Mouse (Mus musculus): ENCODE measurements around the gene Nfia.

- TF ChIP-seq CTCF (IDR thresholded peaks at IDR 0.05; ENCODE audit: low read depth, low read length), result no peak
- TF ChIP-seq GATA1 (IDR thresholded peaks at IDR 0.05; ENCODE audit: borderline replicate concordance, low read length), result no peak
Observed at GRCm38 (mm10) chr4:97779003-97779930, 6.7 kb downstream of the Nfia start.

All from G1E (cell line).